Mouse (Mus musculus) common myeloid progenitor, adult 5-6 weeks (primary cell): ENCODE results near the gene Gm21060. TPM values are rescaled to one million over a fixed set of nuclear protein-coding genes. Genes with fewer than 3 reads are reported as not detected.
A peak's percentile ranks its signal among the peaks of the same experiment; 100 is the strongest.
"Not testable (repeated sequence)": the region's sequence is repeated elsewhere in the genome, so short reads cannot be mapped to it uniquely, and the experiment has no call there.

Source experiments
- ATAC-seq: replicated peaks from 2 replicates; pipeline ENCODE4 v1.8.0; 2016; ENCODE audit warnings: low read depth, mild to moderate bottlenecking, moderate TSS enrichment, inconsistent platforms; ENCODE audit not compliant: poor library complexity, severe bottlenecking
- total RNA-seq: library from RNA; stranded (forward); fragments of 200-1000, 187-1606 nt; gene quantifications from 2 replicates; pipeline ENCODE4 v1.2.3, GENCODE M21; 2017

The Gm21060 gene
- total RNA-seq, result not detected in 2 replicates

DNA sequence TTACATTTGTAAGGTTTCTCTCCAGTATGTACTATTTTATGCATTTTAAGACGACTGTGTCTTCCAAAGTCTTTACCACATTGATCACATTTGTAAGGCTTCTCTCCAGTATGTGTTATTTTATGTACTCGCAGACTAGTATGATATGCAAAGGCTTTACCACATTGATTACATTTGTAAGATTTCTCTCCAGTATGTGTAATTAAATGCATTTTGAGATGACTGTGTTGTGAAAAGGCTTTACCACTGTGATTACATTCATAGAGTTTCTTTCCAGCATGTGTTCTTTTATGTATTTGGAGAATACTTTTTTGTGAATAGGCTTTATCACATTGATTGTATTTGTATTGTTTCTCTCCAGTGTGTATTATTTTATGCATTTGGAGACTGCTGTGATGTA lies at the start of gene Gm21060:
TSS of gene Gm21060 (minus strand) at position 101 of the 400 bp plus-strand sequence.
- ATAC-seq, result no peak

DNA sequence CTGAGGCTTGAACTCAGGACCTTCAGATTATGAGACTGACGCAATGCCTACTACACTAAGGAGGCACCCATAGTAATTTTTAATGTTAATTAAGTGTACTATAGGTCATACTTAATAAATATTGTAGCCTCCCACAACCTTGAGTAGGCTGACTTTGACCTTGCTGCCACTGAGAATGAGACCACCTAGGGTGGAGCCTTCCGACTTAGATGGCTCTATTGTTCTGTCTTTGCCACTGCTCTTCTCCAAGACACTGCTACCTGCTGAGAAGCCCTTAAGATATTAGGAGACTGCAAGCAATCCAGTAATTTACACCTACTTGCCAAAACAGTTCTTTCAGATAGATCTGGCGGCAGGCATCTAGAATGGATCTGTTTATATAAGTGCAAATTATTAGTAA lies 24.0 kb upstream of the Gm21060 start:
- ATAC-seq, result not testable (repeated sequence)

DNA sequence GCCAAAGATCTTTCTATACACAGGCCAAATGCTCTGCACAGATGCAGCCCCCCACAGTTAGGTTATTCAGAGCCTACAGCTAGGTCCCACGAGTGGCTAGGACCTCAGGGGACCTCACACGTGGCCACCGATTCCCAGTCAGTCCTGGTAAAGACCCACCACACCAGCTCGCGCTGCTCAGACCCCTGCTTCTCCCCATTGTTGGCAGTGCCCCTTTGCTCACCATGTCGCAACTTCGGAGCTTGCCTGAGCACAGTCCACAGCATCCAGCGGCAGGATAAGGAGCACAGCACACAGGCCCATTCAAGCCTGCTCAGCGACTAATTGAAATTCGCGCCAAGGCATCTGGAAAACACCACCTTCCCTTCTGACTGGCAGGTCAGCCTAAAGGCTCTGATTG lies 16.3 kb upstream of the Gm21060 start:
- not testable (repeated sequence) for ATAC-seq

DNA sequence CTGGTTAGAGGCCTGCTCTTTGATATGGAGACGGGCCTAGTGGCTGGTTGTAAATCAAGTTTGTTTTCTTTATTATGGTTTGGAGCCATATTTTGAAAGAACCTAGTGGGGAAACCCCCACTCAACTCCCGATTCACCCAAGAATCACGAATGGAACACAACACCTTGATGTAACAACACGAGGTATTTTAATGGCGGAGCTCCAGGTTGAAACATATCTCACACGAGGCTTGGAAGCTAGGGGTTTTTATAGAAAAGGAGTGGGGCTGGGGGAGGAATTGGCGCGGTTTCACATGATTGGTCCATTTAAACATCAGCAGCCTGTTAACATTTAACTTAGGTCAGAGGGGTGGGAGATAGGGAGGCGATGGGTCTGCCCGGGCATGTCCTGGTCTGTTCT lies 15.5 kb upstream of the Gm21060 start:
- ATAC-seq, result not testable (repeated sequence)

DNA sequence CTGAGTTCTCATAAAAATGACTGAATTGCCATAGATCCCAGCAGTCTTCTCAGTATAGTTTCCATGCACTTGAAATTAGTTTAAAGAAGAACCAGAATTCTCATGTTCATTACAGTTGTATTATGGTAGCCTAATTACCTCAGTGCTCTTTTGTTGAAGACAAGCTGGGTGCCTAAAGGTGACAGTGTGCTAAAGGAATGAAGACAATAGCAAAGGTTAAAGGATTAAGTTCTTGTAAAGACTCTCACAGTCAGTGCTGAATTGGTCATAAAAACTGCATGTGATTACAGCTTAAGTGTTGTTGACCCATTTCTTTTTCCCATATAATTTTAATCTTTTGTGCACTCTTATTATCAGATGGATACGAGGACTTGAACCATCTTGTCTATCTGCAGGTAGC lies 11.2 kb upstream of the Gm21060 start:
- not testable (repeated sequence) for ATAC-seq

DNA sequence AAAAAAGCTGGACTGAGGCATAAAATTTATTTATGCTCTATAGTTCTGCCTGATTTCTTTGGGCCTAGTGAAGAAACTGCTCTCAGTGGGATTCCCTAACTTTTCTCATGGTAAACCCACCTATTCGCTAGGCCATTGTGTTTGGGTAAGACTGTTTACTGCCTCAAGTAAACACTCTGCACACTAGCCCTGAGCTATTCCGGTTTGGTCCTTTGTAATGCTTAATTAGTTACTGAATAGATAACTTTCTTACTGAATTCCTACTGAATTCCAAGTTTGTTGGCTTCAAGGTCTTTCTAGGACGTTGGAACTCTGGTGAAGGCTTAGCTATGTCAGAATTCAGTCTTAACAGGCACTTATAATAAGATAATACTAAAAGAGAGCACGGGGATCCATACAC lies 11.8 kb downstream of the Gm21060 start:
- not testable (repeated sequence) for ATAC-seq

DNA sequence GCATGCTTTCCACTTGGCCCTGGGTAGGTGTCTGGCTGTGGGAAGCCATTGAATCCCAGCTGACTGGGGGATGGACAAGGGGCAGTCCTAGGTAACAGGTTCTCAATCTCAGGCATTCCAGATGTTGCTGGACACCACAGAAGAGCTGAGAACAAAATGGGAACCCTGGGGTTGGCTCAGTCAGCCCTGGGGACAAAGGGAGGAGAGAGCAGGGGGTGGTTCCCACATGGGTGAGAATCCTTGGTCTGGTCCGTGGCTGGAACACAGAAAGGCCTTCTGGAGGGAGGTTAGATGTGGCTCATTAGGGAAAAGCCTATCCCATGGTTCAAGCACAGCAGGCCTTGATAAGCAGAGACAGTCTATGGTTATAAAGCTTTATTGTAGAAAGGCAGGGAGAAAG lies 13.3 kb downstream of the Gm21060 start:
- ATAC-seq, result no peak

DNA sequence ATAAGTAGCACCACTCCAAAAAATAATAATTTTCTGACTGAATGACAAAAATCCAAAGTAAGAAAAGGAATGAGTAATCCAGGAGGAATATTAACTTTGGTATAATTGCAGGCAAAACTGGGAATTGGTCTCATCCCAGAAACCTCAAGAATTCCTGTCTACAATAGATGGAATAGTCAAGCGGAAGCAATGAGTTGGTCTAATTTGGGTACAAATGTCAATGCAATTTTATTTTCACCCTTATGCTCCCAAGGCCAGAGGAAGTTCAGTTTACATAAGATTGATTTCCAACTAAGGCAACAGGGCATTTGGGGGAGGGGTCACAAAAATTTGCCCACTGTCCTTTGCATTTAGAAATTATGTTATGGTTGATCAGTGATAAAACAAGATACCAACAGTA lies 21.4 kb downstream of the Gm21060 start:
- ATAC-seq, result no peak

DNA sequence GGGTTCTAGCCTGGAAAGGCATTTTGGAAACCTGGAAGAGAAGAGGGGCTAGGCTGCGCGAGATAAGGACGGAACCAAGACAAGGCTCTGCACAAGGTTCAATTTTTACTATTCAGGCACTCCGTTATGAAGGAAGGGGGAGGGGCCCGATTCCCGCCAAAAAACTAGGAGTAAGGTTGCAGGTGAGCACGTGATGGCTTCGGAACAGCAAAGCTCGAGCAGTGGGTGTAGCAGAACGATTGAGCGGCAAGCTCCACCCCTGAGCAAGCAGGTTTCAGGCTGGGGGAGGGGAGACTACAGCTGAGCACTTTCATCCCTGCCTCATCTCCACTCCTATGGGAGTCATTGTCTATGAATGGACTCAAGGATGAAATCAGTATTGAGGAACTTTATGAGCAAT lies 27.7 kb downstream of the Gm21060 start:
- not testable (repeated sequence) for ATAC-seq

DNA sequence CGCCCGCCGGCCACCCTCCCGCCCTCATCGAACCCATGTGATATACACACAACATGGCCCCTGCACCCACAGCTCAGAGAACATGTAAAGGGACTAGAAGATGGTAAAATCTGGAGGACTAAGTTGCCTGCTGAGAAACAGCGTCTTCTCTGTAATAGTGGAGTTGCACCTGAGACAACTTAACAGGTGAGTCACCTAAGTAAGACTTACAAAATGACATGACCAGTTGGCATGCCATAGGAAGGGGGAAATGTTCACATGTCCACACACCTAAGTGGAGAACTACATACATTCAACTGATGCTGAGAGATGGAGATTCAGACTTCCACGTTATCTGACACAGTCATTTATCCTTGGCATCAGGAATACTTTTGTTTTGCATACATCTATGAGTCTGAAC lies 29.7 kb downstream of the Gm21060 start:
- ATAC-seq, result no peak

DNA sequence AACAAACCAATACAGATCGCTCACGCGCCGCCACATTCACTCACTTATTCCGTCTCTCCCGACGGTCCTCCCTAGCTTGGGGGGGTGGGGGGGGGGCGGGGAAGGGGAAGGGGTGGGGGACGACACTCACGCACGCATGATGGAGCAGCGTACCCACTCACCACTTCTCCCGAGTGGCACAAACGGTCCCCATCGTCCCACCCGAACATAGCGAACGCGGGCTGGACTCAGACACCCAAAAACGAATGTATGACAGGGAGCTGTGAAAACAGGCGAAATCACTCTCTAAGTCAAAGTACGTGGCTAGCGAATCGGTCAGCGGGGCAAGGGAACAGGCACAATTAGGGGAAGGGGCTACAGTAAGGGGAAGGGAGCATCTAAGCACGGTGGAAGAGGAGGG lies 30.2 kb downstream of the Gm21060 start:
- no peak for ATAC-seq

DNA sequence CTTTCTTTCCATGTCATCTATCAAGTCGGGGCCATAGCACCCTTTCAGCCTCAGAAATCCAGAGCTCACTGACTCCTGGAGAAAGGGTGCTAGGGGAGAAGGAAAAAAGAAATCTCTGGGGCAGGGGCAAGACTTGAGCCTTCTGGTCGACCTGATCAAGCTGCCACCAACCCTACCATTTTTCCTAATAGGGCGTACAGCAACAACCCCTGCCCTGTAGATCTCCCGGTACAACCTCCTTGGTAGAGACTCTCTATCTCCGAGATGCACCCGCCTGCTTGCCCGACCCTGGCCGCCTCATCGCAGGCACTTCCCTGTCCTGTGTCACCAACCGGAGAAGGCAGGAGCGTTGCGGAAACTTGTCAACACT lies 30.6 kb downstream of the Gm21060 start:
- no peak for ATAC-seq

DNA sequence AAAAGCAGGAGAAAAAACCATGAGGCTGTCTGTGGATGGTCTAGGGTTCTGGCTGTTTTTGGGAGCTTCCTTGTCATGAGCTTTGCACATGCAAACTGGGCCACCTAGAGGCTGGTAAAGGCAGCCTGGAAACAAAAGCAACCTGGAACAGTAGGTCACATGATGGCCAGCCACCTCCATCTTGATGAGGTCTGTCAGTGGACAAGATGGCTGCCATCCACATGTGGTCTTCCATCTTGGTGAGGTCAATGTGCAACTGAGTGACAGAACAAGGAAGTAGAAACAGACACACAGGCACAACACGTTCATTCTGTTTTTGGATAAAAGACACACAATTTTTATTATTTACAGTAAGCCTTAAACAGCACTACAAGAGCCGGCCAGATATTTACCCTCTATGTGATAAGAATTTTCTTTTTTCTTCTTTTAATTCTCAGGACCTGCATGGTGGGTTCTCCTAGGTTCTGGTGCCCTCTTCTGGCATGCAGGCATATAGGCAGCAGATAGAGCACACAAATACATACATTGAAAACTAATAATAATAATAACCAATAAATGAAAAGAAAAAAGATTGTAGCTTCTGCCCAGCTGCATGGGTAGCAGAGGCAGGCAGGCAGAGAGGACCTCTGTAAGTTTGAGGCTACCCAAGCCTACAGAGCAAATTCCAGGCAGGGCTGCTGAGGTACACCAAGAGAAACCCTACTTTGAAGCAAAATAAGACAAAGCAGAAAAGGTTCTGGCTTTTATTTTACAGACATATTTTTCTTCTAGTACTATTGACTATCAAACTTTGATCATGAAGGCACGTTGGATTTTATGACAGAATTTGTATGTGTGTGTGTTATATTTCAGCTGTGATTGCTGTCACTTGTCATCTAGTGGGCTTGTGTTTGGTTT lies 31.3 kb downstream of the Gm21060 start:
- peak; percentile 75 for ATAC-seq

DNA sequence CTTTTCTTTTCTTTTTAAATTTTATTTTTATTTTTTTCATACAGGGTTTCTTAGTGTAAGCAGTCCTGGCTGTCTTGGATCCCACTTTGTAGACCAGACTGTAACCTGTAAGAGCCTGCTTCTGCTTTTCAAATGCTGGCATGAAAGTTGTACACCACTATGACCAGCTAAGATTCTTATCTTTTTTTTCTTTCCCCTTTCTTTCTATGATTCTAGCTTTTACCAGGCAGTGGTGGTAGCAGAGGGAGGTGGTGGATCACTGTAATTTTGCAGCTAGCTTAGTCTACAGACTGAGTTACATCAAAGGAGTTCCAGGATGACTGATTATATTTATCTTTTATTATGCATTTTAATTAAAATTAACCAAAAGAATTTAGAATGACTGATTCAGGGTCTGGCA lies 31.9 kb downstream of the Gm21060 start:
- ATAC-seq, result peak; percentile 15; the same call in 1 of the 2 replicates

DNA sequence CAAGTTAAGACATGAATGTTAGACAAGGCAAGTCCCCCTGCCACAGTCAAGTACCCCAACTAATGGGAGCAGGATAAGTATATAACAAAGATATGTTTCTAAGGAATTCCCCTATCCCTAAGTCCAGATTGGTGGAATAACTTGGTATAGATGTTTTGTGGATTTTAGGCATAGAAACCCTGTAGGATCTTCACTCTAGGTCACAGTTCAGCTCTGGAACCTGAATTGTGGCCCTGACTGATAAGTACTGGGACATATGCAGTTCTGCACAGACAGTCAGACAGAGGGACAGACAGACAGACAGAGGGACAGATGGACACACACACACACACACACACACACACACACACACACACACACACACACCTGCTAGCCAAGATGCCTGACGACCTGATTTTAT lies 32.6 kb downstream of the Gm21060 start:
- ATAC-seq, result no peak

DNA sequence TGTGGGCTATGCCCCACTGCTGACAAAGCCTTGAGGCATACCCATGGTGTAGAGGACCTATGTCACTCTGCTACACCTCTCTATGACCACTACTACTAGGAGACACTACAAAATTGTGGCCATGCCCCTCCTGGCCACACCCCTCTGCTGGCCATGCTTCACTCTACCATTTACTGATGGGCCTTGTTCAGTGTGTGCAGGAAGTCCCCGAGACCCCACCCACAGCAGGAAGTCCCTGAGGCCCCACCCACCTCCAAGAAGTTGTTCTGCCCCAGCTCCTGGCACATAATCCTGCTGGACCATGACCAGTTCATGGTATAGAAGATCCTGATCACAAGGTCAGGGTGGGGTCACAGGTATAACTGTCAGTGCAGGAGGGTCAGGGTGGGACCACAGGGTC lies 35.6 kb downstream of the Gm21060 start:
- no peak for ATAC-seq

DNA sequence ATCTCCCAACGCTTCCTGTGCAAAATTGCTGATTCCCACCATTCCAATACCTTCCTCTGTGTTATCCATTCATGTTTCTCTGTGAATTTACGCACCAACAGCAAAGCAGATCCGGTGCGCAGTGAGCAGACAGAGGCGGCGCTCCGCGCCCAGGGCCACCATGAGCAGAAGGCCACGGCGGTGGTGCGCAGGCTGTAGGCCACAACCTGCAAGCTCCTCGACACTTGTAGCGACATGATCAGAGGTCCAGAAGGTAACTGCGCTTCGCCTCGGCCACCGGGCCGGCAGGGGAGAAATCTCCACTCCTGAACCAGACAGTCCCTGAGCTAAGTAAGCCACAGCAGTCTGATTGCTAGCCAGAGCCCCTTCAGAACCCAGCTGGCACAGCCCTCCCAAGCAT lies 39.1 kb downstream of the Gm21060 start:
- no peak for ATAC-seq

DNA sequence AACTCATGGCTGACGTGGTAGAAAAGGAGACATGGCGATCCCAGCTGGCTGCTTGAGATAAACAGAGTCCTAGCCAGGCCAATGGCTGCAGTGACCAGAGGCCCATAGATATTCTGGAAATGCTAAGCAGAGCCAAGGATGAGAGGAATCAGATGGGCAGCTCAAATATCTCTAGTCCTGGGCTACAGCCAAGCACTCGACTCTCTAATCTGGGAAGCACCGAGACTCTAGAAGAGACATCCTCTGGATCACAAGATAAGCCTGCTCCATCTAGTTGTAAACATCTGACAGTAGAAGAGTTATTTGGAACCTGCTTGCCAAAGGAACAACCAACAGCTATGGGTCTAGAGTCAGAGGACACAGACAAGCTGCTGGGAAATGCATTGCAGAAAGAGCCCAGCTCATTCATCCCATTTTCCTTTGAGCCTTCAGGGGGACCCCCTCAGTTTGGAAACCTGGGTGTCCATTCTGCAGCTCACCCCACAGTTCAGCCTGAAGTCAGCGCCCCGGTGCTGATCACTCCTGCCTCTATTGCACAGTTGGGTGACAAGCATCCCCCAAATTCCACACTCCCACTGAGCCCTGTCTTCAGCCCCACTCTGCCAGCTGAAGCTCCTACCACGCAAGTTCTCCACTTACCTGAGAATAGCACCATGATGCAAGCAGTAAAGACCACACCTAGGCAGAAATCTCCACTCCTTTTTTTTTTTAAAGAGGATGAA lies 40.5 kb downstream of the Gm21060 start:
- ATAC-seq, result no peak

DNA sequence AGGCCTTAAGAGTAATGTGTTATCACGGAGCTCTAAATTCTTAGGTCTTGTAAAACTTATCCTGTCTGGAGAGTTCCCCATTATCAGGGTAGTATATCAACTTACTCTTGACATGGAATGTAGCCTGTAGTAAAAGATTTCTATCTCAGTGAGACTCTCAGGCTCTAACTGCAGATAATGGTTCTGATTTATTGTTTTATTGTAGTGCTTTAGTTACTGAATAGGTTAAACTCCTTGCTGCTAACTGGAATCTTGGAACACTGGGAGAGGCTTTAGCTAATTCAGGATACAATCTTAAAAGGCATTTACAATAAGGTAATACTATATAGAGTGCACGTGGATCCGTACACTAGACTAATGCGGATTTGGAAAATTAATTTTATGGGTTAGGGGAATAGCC lies 49.5 kb downstream of the Gm21060 start:
- ATAC-seq, result not testable (repeated sequence)
